Mouse (Mus musculus): ENCODE data around the gene C2cd2.
"Not testable (repeated sequence)": the region's sequence is repeated elsewhere in the genome, so short reads cannot be mapped to it uniquely, and the experiment has no call there.

The C2cd2 gene

GRCm38 (mm10) chr16:97950061-97950460 lies 12.3 kb downstream of the C2cd2 start:
- in situ Hi-C loops (cut with MboI; ENCODE audit: unreplicated experiment in 2 of 2) = no loop called here

- in situ Hi-C loops (cut with MboI; ENCODE audit: unreplicated experiment in 2 of 2) = no loop called here
Observed at GRCm38 (mm10) chr16:97948836-97949235, 13.6 kb downstream of the C2cd2 start.

- in situ Hi-C loops (cut with MboI; ENCODE audit: unreplicated experiment in 2 of 2) = not testable (repeated sequence)
Observed at GRCm38 (mm10) chr16:97946993-97947392, 15.4 kb downstream of the C2cd2 start.

GRCm38 (mm10) chr16:97941844-97942243 lies 20.6 kb downstream of the C2cd2 start:
- in situ Hi-C loops (cut with MboI; ENCODE audit: unreplicated experiment in 2 of 2) = no loop called here

GRCm38 (mm10) chr16:97940471-97940973 lies 21.9 kb downstream of the C2cd2 start:
- in situ Hi-C loops (cut with MboI; ENCODE audit: unreplicated experiment in 2 of 2) = no loop called here

- in situ Hi-C loops (cut with MboI; ENCODE audit: unreplicated experiment in 2 of 2) = no loop called here
Observed at GRCm38 (mm10) chr16:97935815-97936214, 26.6 kb downstream of the C2cd2 start.

GRCm38 (mm10) chr16:97930231-97930630 lies 32.2 kb downstream of the C2cd2 start:
- in situ Hi-C loops (cut with MboI; ENCODE audit: unreplicated experiment in 2 of 2) = no loop called here

GRCm38 (mm10) chr16:97929520-97929919 lies 32.9 kb downstream of the C2cd2 start:
- in situ Hi-C loops (cut with MboI; ENCODE audit: unreplicated experiment in 2 of 2) = no loop called here

- in situ Hi-C loops (cut with MboI; ENCODE audit: unreplicated experiment in 2 of 2) = no loop called here
Observed at GRCm38 (mm10) chr16:97927331-97927938, 35.0 kb downstream of the C2cd2 start.

- in situ Hi-C loops (cut with MboI; ENCODE audit: unreplicated experiment in 2 of 2) = no loop called here
Observed at GRCm38 (mm10) chr16:97926381-97926780, 36.0 kb downstream of the C2cd2 start.

- in situ Hi-C loops (cut with MboI; ENCODE audit: unreplicated experiment in 2 of 2) = no loop called here
Observed at GRCm38 (mm10) chr16:97925760-97926159, 36.6 kb downstream of the C2cd2 start.

GRCm38 (mm10) chr16:97923700-97924099 lies 38.7 kb downstream of the C2cd2 start:
- in situ Hi-C loops (cut with MboI; ENCODE audit: unreplicated experiment in 2 of 2) = no loop called here

- in situ Hi-C loops (cut with MboI; ENCODE audit: unreplicated experiment in 2 of 2) = no loop called here
Observed at GRCm38 (mm10) chr16:97922779-97923126, 39.6 kb downstream of the C2cd2 start.

- in situ Hi-C loops (cut with MboI; ENCODE audit: unreplicated experiment in 2 of 2) = no loop called here
Observed at GRCm38 (mm10) chr16:97921961-97922778, 40.2 kb downstream of the C2cd2 start.

- in situ Hi-C loops (cut with MboI; ENCODE audit: unreplicated experiment in 2 of 2) = no loop called here
Observed at GRCm38 (mm10) chr16:97920621-97921020, 41.8 kb downstream of the C2cd2 start.

- in situ Hi-C loops (cut with MboI; ENCODE audit: unreplicated experiment in 2 of 2) = no loop called here
Observed at GRCm38 (mm10) chr16:97919793-97920192, 42.6 kb downstream of the C2cd2 start.

GRCm38 (mm10) chr16:97912873-97913272 lies 49.5 kb downstream of the C2cd2 start:
- in situ Hi-C loops (cut with MboI; ENCODE audit: unreplicated experiment in 2 of 2) = no loop called here

- in situ Hi-C loops (cut with MboI; ENCODE audit: unreplicated experiment in 2 of 2) = no loop called here
Observed at GRCm38 (mm10) chr16:97909356-97909755, 53.0 kb downstream of the C2cd2 start.

GRCm38 (mm10) chr16:97907496-97907895 lies 54.9 kb downstream of the C2cd2 start:
- in situ Hi-C loops (cut with MboI; ENCODE audit: unreplicated experiment in 2 of 2) = no loop called here

- in situ Hi-C loops (cut with MboI; ENCODE audit: unreplicated experiment in 2 of 2) = no loop called here
Observed at GRCm38 (mm10) chr16:97906337-97906736, 56.1 kb downstream of the C2cd2 start.

- in situ Hi-C loops (cut with MboI; ENCODE audit: unreplicated experiment in 2 of 2) = no loop called here
Observed at GRCm38 (mm10) chr16:97905449-97905991, 56.9 kb downstream of the C2cd2 start.

- in situ Hi-C loops (cut with MboI; ENCODE audit: unreplicated experiment in 2 of 2) = no loop called here
Observed at GRCm38 (mm10) chr16:97904035-97904434, 58.4 kb downstream of the C2cd2 start.
